Mouse (Mus musculus): ENCODE results near the gene Lipa. TPM values are rescaled to one million over a fixed set of nuclear protein-coding genes. Genes with fewer than 3 reads are reported as not detected.
A peak's percentile ranks its signal among the peaks of the same experiment; 100 is the strongest.

Lipa gene
- polyA plus RNA-seq, 2 experiments = 22.7 to 40.4 TPM

- Histone ChIP-seq H3K9me3 (ENCODE audit: control insufficient read depth, low read length) (no peaks in the 10 kb centered on the region), H3K4me2 (ENCODE audit: low read depth) (no peak overlapping the region), H3K36me3 (replicated peaks; ENCODE audit: control insufficient read depth, insufficient read depth, low read depth) (no peaks in the 10 kb centered on the region), H3K27ac (no peak overlapping the region), H3K27me3 (ENCODE audit: control insufficient read depth, insufficient read depth, low read length) (no peaks in the 10 kb centered on the region), H3K4me3 (ENCODE audit: insufficient read depth in 1 of 2, low read depth in 2 of 2, low read length in 2 of 2) (no peak overlapping the region), H3K9ac (replicated peaks) (no peak overlapping the region), H3K4me1 (replicated peaks; ENCODE audit: control insufficient read depth in 2 of 2, insufficient read depth in 2 of 2, low read length in 1 of 2) (peaks cover 0 to 9% of the 10 kb centered on the region in 2 experiments; a peak in 2 of 4 replicates)
- WGBS (ENCODE audit: insufficient replicate concordance) = 25% methylated on average over 3 of the region's 3 CpGs
- ATAC-seq (ENCODE audit: insufficient read depth) (no peak), DNase-seq (ENCODE audit: low read depth in 3 of 3, low spot score in 3 of 3) (no peak)
- TF ChIP-seq CTCF (IDR thresholded peaks at IDR 0.05; ENCODE audit: low read depth) = no peak
- no peak for TF ChIP-seq EP300 (IDR thresholded peaks at IDR 0.05; ENCODE audit: low read depth)
Measured at GRCm38 (mm10) chr19:34515681-34516080, 11.6 kb downstream of the Lipa start.

- DNase-seq (ENCODE audit: low read depth in 3 of 3, low spot score in 3 of 3) (peak in 1 of 3 experiments; percentile 35), ATAC-seq (ENCODE audit: insufficient read depth) (peak; percentile 77)
- no peak overlapping the region for H3K27ac ChIP-seq
- H3K9me3 ChIP-seq (ENCODE audit: control insufficient read depth, low read length) = no peaks in the 10 kb centered on the region
- no peak for TF ChIP-seq CTCF (IDR thresholded peaks at IDR 0.05; ENCODE audit: low read depth)
- TF ChIP-seq EP300 (IDR thresholded peaks at IDR 0.05; ENCODE audit: low read depth) = no peak
- H3K4me1 ChIP-seq (replicated peaks; ENCODE audit: control insufficient read depth in 2 of 2, insufficient read depth in 2 of 2, low read length in 1 of 2) = no peaks in the 10 kb centered on the region; a peak in 2 of 4 replicates
- H3K9ac ChIP-seq (replicated peaks) = no peak overlapping the region
- H3K4me3 ChIP-seq (ENCODE audit: insufficient read depth in 1 of 2, low read depth in 2 of 2, low read length in 2 of 2) = no peak overlapping the region
- H3K27me3 ChIP-seq (ENCODE audit: control insufficient read depth, insufficient read depth, low read length) = no peaks in the 10 kb centered on the region
- no peaks in the 10 kb centered on the region for H3K36me3 ChIP-seq (replicated peaks; ENCODE audit: control insufficient read depth, insufficient read depth, low read depth)
- 53% methylated on average over 8 of the region's 8 CpGs for WGBS (ENCODE audit: insufficient replicate concordance)
- peak overlapping the region; percentile 4; the same call in 1 of the 2 replicates for H3K4me2 ChIP-seq (ENCODE audit: low read depth)
Measured at GRCm38 (mm10) chr19:34511528-34511927, 15.7 kb downstream of the Lipa start.

GRCm38 (mm10) chr19:34510717-34511116, 16.6 kb downstream of the Lipa start:
- Histone ChIP-seq H3K9ac (replicated peaks) (no peak overlapping the region), H3K27ac (no peak overlapping the region), H3K36me3 (replicated peaks; ENCODE audit: control insufficient read depth, insufficient read depth, low read depth) (no peaks in the 10 kb centered on the region), H3K9me3 (ENCODE audit: control insufficient read depth, low read length) (no peaks in the 10 kb centered on the region), H3K4me3 (ENCODE audit: insufficient read depth in 1 of 2, low read depth in 2 of 2, low read length in 2 of 2) (no peak overlapping the region), H3K4me2 (ENCODE audit: low read depth) (no peak overlapping the region), H3K27me3 (ENCODE audit: control insufficient read depth, insufficient read depth, low read length) (no peaks in the 10 kb centered on the region), H3K4me1 (replicated peaks; ENCODE audit: control insufficient read depth in 2 of 2, insufficient read depth in 2 of 2, low read length in 1 of 2) (no peaks in the 10 kb centered on the region)
- TF ChIP-seq EP300 (IDR thresholded peaks at IDR 0.05; ENCODE audit: low read depth) = no peak
- no peak for TF ChIP-seq CTCF (IDR thresholded peaks at IDR 0.05; ENCODE audit: low read depth)
- ATAC-seq (ENCODE audit: insufficient read depth) (no peak), DNase-seq (ENCODE audit: low read depth in 3 of 3, low spot score in 3 of 3) (no peak)
- 68% methylated on average over 5 of the region's 5 CpGs for WGBS (ENCODE audit: insufficient replicate concordance)

GRCm38 (mm10) chr19:34505161-34505721, 22.0 kb downstream of the Lipa start:
- Histone ChIP-seq H3K4me1 (replicated peaks; ENCODE audit: control insufficient read depth in 2 of 2, insufficient read depth in 2 of 2, low read length in 1 of 2) (no peaks in the 10 kb centered on the region), H3K36me3 (replicated peaks; ENCODE audit: control insufficient read depth, insufficient read depth, low read depth) (no peaks in the 10 kb centered on the region; the same call in 1 of the 2 replicates), H3K9ac (replicated peaks) (no peak overlapping the region), H3K27ac (no peak overlapping the region), H3K27me3 (ENCODE audit: control insufficient read depth, insufficient read depth, low read length) (no peaks in the 10 kb centered on the region), H3K4me2 (ENCODE audit: low read depth) (no peak overlapping the region), H3K9me3 (ENCODE audit: control insufficient read depth, low read length) (no peaks in the 10 kb centered on the region), H3K4me3 (ENCODE audit: insufficient read depth in 1 of 2, low read depth in 2 of 2, low read length in 2 of 2) (no peak overlapping the region)
- TF ChIP-seq EP300 (IDR thresholded peaks at IDR 0.05; ENCODE audit: low read depth) (no peak), CTCF (IDR thresholded peaks at IDR 0.05; ENCODE audit: low read depth) (no peak)
- ATAC-seq (ENCODE audit: insufficient read depth) (no peak), DNase-seq (ENCODE audit: low read depth in 3 of 3, low spot score in 3 of 3) (no peak)
- 67% methylated on average over 12 of the region's 12 CpGs for WGBS (ENCODE audit: insufficient replicate concordance)

- H3K4me1 ChIP-seq (replicated peaks; ENCODE audit: control insufficient read depth in 2 of 2, insufficient read depth in 2 of 2, low read length in 1 of 2) = peaks cover 0 to 6% of the 10 kb centered on the region in 2 experiments; a peak in 2 of 4 replicates
- H3K4me3 ChIP-seq (ENCODE audit: insufficient read depth in 1 of 2, low read depth in 2 of 2, low read length in 2 of 2) = no peak overlapping the region
- H3K27ac ChIP-seq = no peak overlapping the region
- no peaks in the 10 kb centered on the region for H3K9me3 ChIP-seq (ENCODE audit: control insufficient read depth, low read length)
- ATAC-seq (ENCODE audit: insufficient read depth) (peak; percentile 80), DNase-seq (ENCODE audit: low read depth in 3 of 3, low spot score in 3 of 3) (peak; percentile 57 to 65 (median 59))
- H3K4me2 ChIP-seq (ENCODE audit: low read depth) = no peak overlapping the region
- no peaks in the 10 kb centered on the region for H3K27me3 ChIP-seq (ENCODE audit: control insufficient read depth, insufficient read depth, low read length)
- H3K36me3 ChIP-seq (replicated peaks; ENCODE audit: control insufficient read depth, insufficient read depth, low read depth) = no peaks in the 10 kb centered on the region; the same call in 1 of the 2 replicates
- 30% methylated on average over 4 of the region's 4 CpGs for WGBS (ENCODE audit: insufficient replicate concordance)
- H3K9ac ChIP-seq (replicated peaks) = no peak overlapping the region
- no peak for TF ChIP-seq EP300 (IDR thresholded peaks at IDR 0.05; ENCODE audit: low read depth)
- TF ChIP-seq CTCF (IDR thresholded peaks at IDR 0.05; ENCODE audit: low read depth) = peak; percentile 78
Measured at GRCm38 (mm10) chr19:34500763-34501162, 26.5 kb downstream of the Lipa start.

Measured in liver, embryonic 14.5 days (tissue).